Mouse (Mus musculus): Measurements from ENCODE around the gene Aebp1. TPM values are rescaled to one million over a fixed set of nuclear protein-coding genes. Genes with fewer than 3 reads are reported as not detected.

Aebp1 gene
- total RNA-seq, 2 experiments from 2014 or later, result 5.1 to 14.0 TPM

DNA sequence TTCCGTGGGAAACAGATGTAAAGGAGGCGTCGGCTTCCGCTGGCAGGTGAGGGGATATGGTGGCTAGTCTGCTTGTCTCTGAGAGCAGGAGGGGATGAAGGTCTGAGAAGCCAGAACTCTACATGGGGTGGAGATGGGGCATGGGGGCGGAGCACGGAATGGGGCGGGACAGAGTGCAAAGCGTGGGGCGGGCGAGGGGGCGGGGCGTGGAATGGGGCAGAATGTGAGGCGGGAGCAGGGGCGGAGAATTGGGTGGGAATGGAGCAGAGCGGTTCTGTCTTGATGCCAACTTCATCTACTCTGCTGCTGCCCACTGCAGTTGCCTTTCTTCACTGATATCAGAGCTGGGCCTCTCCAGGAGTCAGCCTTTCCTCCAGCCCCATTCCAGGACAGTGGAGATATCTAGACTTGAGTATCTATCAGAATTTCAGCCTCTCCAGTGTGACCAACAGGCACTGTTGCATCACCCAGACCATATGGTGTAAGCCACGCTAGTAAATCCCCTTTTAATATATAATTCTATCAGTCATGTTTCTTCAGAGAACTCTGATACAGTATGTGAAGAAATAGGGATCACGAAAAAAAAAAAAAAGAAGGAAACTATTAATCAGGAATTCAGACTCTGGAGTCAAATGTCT is 58.7 kb downstream of the Aebp1 start:
- DNase-seq (ENCODE audit: low spot score in 2 of 2), result no peak

Other genes starting within 250 kb of the Aebp1 start
- 10 to 100 TPM; 73.1 to 76.8 TPM for gene Mrps24, start 146.3 kb upstream of the Aebp1 start, total RNA-seq (2021)
- 10 to 100 TPM; 54.2 to 67.8 TPM for gene Urgcp, start 99.6 kb upstream of the Aebp1 start, total RNA-seq (2021)
- 10 to 100 TPM; 83.4 to 86.0 TPM for gene Dbnl, start 73.5 kb upstream of the Aebp1 start, total RNA-seq (2021)
- gene Pgam2, start 58.2 kb upstream of the Aebp1 start, total RNA-seq (2021), result 10 to 100 TPM; 12.8 to 14.0 TPM
- 10 to 100 TPM; 12.0 to 13.7 TPM for gene Polm, start 23.9 kb upstream of the Aebp1 start, total RNA-seq (2021)
- gene Pold2, start 16.3 kb downstream of the Aebp1 start, total RNA-seq (2021), result 10 to 100 TPM; 24.8 to 26.7 TPM
- gene Myl7, start 36.8 kb downstream of the Aebp1 start, total RNA-seq (2021), result not detected
- gene Gck, start 88.1 kb downstream of the Aebp1 start, total RNA-seq (2021), result 1 to 10 TPM; 1.3 to 1.9 TPM
- gene Ykt6, start 93.7 kb downstream of the Aebp1 start, total RNA-seq (2021), result 10 to 100 TPM; 84.7 to 85.3 TPM
- 1,000 to 10,000 TPM in 1 of 2 experiments, 100 to 1,000 TPM in 1; 997 to 1,016 TPM for gene Camk2b, start 204.4 kb downstream of the Aebp1 start, total RNA-seq (2021)

Measured in layer of hippocampus, postnatal 14 days (tissue).